Mouse (Mus musculus) bone marrow, adult 2 months (tissue): ENCODE data around the gene Pdxdc1. TPM values are rescaled to one million over a fixed set of nuclear protein-coding genes. Genes with fewer than 3 reads are reported as not detected.
"Not testable (repeated sequence)": the region's sequence is repeated elsewhere in the genome, so short reads cannot be mapped to it uniquely, and the experiment has no call there.

Experiments used
- H3K27ac ChIP-seq: fragments of 200-500 bp; 2 replicates; pipeline ENCODE4 v1.5.1; 2012; ENCODE audit warnings: low read depth, mild to moderate bottlenecking, control low read depth, inconsistent platforms, low read length; ENCODE audit not compliant: control insufficient read depth, poor library complexity, insufficient read depth
- H3K4me1 ChIP-seq: fragments of 200-500 bp; 2 replicates; pipeline ENCODE4 v1.6.1; 2011; ENCODE audit warnings: low read length; ENCODE audit not compliant: control insufficient read depth, insufficient read depth
- H3K4me3 ChIP-seq: fragments of 200-500 bp; replicated peaks from 2 replicates; pipeline ENCODE3; 2011; ENCODE audit warnings: mild to moderate bottlenecking, low read depth, low read length, control low read depth; ENCODE audit not compliant: control insufficient read depth
- CTCF ChIP-seq: fragments of 200-500 bp; IDR thresholded peaks from 2 replicates; pipeline ENCODE4 v1.5.1; 2011; ENCODE audit warnings: low read length, control low read depth; ENCODE audit not compliant: control insufficient read depth, insufficient read depth
- POLR2A ChIP-seq: fragments of 200-500 bp; IDR thresholded peaks from 2 replicates; pipeline ENCODE4 v1.6.1; 2011; ENCODE audit warnings: low read depth, mild to moderate bottlenecking, control low read depth, low read length, borderline replicate concordance; ENCODE audit not compliant: control insufficient read depth
- WGBS: fragments of 180-500 bp; shearing (Covaris S2); methylation state at CpG from one replicate; pipeline ENCODE4 v1.1.7; 2018; 5-methylcytosine and 5-hydroxymethylcytosine counted together
- polyA plus RNA-seq: library from polyadenylated mRNA; stranded (reverse); fragments of >200 nt; gene quantifications from 2 replicates; pipeline ENCODE4 v1.2.4, GENCODE M21; 2011; ENCODE audit warnings: low replicate concordance; ENCODE audit not compliant: missing spikeins, insufficient read depth, insufficient read length

Gene Pdxdc1
- polyA plus RNA-seq, 1 experiment, result 70.8 TPM

GRCm38 (mm10) chr16:13818560-13819393 is 84.2 kb downstream of the Pdxdc1 start, which contains the start of gene Ntan1:
Gene Ntan1, plus strand, starts transcription at chr16:13818845.
- H3K4me3 ChIP-seq, result peak within 1 kb of the TSS; percentile 81
- H3K4me1 ChIP-seq, result peaks cover 3% of the 10 kb centered on the region; the same call in 1 of the 2 replicates

GRCm38 (mm10) chr16:13813200-13813599 is 89.7 kb downstream of the Pdxdc1 start:
- Histone ChIP-seq H3K27ac (no peak overlapping the region), H3K4me1 (no peaks in the 10 kb centered on the region; the same call in 1 of the 2 replicates), H3K4me3 (no peak overlapping the region)
- TF ChIP-seq CTCF (no peak), POLR2A (no peak)
- WGBS, result 91% methylated on average over 3 of the region's 3 CpGs

More at GRCm38 (mm10) chr16:13818560-13819393, 84.2 kb downstream of the Pdxdc1 start, which contains the start of gene Ntan1:
- H3K27ac ChIP-seq, result peak within 1 kb of the TSS; percentile 87
- under 1% methylated on average over 56 of the region's 58 CpGs for WGBS
- TF ChIP-seq CTCF (no peak), POLR2A (peak; percentile 82; the same call in 1 of the 2 replicates)

GRCm38 (mm10) chr16:13812152-13812551 is 90.8 kb downstream of the Pdxdc1 start:
- no peak overlapping the region for H3K4me3 ChIP-seq
- 89% methylated on average over 6 of the region's 6 CpGs for WGBS

GRCm38 (mm10) chr16:13808410-13808809 is 94.5 kb downstream of the Pdxdc1 start:
- Histone ChIP-seq H3K4me1 (no peaks in the 10 kb centered on the region), H3K4me3 (no peak overlapping the region), H3K27ac (no peak overlapping the region)
- no peak for TF ChIP-seq CTCF
- no peak for TF ChIP-seq POLR2A
- WGBS, result 66% methylated on average over 7 of the region's 7 CpGs

More at GRCm38 (mm10) chr16:13812152-13812551, 90.8 kb downstream of the Pdxdc1 start:
- Histone ChIP-seq H3K4me1 (no peaks in the 10 kb centered on the region), H3K27ac (no peak overlapping the region)
- TF ChIP-seq POLR2A (no peak), CTCF (no peak)

GRCm38 (mm10) chr16:13807616-13808015 is 95.3 kb downstream of the Pdxdc1 start:
- no peaks in the 10 kb centered on the region for H3K4me1 ChIP-seq
- 91% methylated on average over 4 of the region's 4 CpGs for WGBS
- no peak overlapping the region for H3K4me3 ChIP-seq
- H3K27ac ChIP-seq, result no peak overlapping the region
- TF ChIP-seq POLR2A (no peak), CTCF (no peak)

- WGBS, result 80% methylated on average over 5 of the region's 5 CpGs
- TF ChIP-seq CTCF (no peak), POLR2A (no peak)
- H3K4me3 ChIP-seq, result no peak overlapping the region
- H3K4me1 ChIP-seq, result no peaks in the 10 kb centered on the region
- no peak overlapping the region for H3K27ac ChIP-seq
Observed at GRCm38 (mm10) chr16:13804666-13805065, 98.3 kb downstream of the Pdxdc1 start.

GRCm38 (mm10) chr16:13801231-13801630 is 101.7 kb downstream of the Pdxdc1 start:
- H3K4me1 ChIP-seq, result no peaks in the 10 kb centered on the region; the same call in 1 of the 2 replicates
- no peak for TF ChIP-seq POLR2A
- no peak for TF ChIP-seq CTCF
- no peak overlapping the region for H3K4me3 ChIP-seq
- H3K27ac ChIP-seq, result no peak overlapping the region
- WGBS, result 83% methylated on average over 4 of the region's 4 CpGs

- WGBS, result 33% methylated on average over 5 of the region's 5 CpGs
- H3K4me1 ChIP-seq, result no peaks in the 10 kb centered on the region; the same call in 1 of the 2 replicates
- H3K4me3 ChIP-seq, result no peak overlapping the region
- no peak overlapping the region for H3K27ac ChIP-seq
- TF ChIP-seq POLR2A, result no peak
- no peak for TF ChIP-seq CTCF
Observed at GRCm38 (mm10) chr16:13796746-13797175, 106.2 kb downstream of the Pdxdc1 start.

- H3K4me1 ChIP-seq, H3K4me3 ChIP-seq, H3K27ac ChIP-seq: not testable (repeated sequence)
- WGBS, result 60% methylated on average over 2 of the region's 2 CpGs
Observed at GRCm38 (mm10) chr16:13793441-13793840, 109.5 kb downstream of the Pdxdc1 start.
